Mouse (Mus musculus) embryonic fibroblast, embryonic 13.5 days (primary cell): ENCODE data around the gene Cpz. TPM values are rescaled to one million over a fixed set of nuclear protein-coding genes. Genes with fewer than 3 reads are reported as not detected.

Source experiments
- H3K27ac ChIP-seq: 2 replicates; pipeline ENCODE4 v1.5.1; 2012; ENCODE audit warnings: low read length, control low read depth, inconsistent platforms; ENCODE audit not compliant: insufficient read depth
- H3K4me1 ChIP-seq: 2 replicates; pipeline ENCODE4 v1.6.1; 2011; ENCODE audit warnings: low read length; ENCODE audit not compliant: control insufficient read depth, insufficient read depth
- H3K4me3 ChIP-seq: 2 replicates; pipeline ENCODE4 v1.5.1; 2011; ENCODE audit warnings: mild to moderate bottlenecking, control low read depth, low read length; ENCODE audit not compliant: insufficient read depth
- CTCF ChIP-seq: IDR thresholded peaks from 2 replicates; pipeline ENCODE4 v1.5.1; 2011; ENCODE audit warnings: mild to moderate bottlenecking, control low read depth, low read length, moderate library complexity, borderline replicate concordance; ENCODE audit not compliant: insufficient read depth
- POLR2A ChIP-seq: IDR thresholded peaks from 2 replicates; pipeline ENCODE4 v1.6.1; 2011; ENCODE audit warnings: low read depth, mild to moderate bottlenecking, control low read depth, low read length, moderate library complexity
- polyA plus RNA-seq: library from polyadenylated mRNA; stranded (reverse); fragments of >200 nt; gene quantifications from 2 replicates; pipeline ENCODE4 v1.2.4, GENCODE M21; 2011; ENCODE audit warnings: low read depth; ENCODE audit not compliant: missing spikeins, insufficient read length

Cpz gene
- polyA plus RNA-seq, 1 experiment = 7.8 TPM

DNA sequence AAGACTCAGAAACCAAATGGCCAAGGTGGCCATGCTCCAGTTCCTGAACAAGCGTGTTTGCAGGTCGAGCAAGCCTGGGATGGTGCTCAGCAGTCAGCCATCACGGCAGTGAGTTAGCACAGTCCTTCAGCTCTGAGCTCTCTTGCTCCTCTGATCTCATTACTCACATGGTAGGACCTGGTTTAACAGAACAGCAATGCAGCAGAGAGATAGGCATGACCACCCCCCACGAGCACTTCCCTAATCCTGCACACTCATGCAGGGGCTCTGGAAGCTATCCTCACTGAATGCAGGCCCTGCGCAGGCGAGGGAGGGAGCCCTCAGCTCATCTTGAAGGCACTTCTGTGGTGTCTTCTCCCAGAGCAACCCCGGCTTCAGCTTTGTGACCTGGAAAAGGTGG lies 30.9 kb upstream of the Cpz start:
- no peak overlapping the region for H3K27ac ChIP-seq
- TF ChIP-seq CTCF (no peak), POLR2A (no peak)
- no peak overlapping the region for H3K4me3 ChIP-seq
- H3K4me1 ChIP-seq = no peaks in the 10 kb centered on the region

GRCm38 (mm10) chr5:35552838-35553539 lies 27.5 kb upstream of the Cpz start:
- TF ChIP-seq CTCF = no peak
- no peak for TF ChIP-seq POLR2A
- Histone ChIP-seq H3K4me1 (no peaks in the 10 kb centered on the region), H3K4me3 (no peak overlapping the region), H3K27ac (no peak overlapping the region)

DNA sequence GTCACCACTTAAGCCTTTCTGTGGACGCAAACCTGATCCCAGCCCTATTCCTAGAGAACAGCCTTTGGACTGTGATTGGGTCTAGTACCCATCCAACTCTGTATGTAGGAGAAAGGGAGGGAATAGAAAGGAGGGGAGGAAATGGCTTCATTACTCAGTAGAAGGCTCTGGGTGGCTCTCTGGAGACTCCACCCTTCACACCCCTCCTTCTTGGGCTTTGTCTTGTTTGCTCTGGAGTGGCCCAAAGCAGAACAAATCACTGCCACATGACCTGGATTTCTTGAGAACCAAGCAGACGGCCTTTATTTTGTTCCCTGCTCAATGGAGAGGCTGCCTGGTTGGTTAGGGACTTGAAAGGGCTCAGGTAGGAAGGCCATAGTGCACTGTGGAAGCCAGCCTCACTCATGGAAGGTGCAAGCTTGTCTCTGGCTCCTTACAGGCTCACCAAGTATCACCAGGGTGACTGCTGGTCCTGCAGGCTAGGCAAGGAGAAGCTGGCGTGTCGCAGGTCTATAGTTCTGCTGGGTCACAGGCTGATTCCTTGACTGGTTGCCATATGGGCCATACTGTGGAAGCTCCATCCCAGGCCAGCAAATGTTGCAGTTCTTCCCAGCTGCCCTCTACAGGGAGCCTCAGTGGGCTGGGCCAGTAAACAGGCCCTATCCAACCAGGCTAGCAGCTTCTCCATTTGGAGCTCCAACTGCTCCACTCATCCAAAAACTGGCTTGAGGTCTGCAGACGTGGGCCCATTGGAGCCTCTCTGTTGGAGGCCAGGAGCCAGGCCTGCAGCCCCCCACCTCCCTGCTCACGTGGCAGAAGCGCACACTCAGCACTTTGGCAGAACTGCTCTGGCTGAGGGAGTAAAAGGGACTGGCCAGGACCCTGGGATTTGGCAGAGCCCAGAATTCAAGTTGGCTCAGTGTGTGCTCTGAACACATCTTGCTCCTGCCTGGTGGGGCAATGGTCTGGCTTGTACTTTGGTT lies 26.6 kb upstream of the Cpz start:
- TF ChIP-seq POLR2A = no peak
- TF ChIP-seq CTCF = no peak
- Histone ChIP-seq H3K27ac (no peak overlapping the region), H3K4me3 (no peak overlapping the region), H3K4me1 (no peaks in the 10 kb centered on the region)

GRCm38 (mm10) chr5:35546127-35546526 lies 20.6 kb upstream of the Cpz start:
- TF ChIP-seq POLR2A (no peak), CTCF (no peak)
- Histone ChIP-seq H3K27ac (no peak overlapping the region), H3K4me1 (no peaks in the 10 kb centered on the region), H3K4me3 (no peak overlapping the region)

DNA sequence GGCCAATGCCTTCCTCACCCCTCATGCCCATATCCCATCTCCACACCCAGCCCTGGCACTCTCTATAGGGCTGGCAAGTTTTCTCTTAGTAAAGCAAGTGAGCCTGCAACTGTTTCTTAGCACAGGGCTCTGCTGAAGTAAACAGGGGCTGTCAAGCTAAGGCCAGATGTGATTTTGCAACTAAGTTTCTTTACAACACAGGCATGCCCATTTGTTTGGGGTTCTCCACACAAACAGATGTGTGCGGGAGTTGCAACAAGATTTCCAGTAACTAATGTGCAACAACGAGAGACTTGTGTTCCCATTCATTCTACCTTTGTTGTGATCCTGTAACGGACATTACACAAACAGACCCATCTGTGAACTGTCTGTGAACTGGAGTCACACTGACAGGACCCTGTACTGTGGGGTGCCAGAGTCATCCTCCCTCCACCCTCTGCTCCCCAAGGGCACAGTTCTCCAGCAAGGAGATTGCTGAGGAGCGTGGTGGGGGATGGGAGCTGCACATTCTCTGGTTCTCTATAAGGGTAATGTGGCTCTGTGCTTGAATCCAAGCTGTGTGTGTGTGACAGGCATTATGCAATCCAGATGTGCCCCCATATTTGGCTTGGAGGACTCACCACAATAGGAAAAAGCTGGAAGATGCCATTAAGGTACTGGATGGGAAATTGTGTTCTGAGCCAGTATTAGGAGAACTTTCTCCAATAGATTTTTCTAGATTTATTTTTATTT lies 15.7 kb upstream of the Cpz start:
- H3K4me1 ChIP-seq = peaks cover 3% of the 10 kb centered on the region; the same call in 1 of the 2 replicates
- H3K4me3 ChIP-seq = no peak overlapping the region
- peak overlapping the region; percentile 30 for H3K27ac ChIP-seq
- TF ChIP-seq CTCF (no peak), POLR2A (no peak)

DNA sequence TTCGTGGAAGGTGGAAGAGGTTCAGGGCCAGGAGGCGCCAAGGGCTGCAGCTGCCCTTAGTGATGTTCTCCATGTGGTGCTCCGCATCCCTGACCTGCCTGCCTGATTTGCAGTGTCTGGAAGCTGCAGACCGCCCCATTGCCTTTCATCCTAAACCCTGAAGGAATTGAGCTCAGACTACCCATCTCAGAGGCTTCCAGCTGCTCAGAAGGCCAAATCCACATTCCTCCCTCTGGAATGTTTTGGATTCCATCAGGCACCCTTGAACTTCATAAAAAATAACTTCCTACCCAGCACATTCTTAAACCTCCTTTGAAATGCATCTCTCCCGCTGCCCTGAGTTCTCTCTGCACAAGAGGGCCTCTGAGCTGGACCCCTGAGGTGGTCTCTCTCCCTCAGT lies 15.1 kb upstream of the Cpz start:
- peaks cover 3% of the 10 kb centered on the region; the same call in 1 of the 2 replicates for H3K4me1 ChIP-seq

GRCm38 (mm10) chr5:35539576-35539975 lies 14.1 kb upstream of the Cpz start:
- Histone ChIP-seq H3K4me3 (no peak overlapping the region), H3K4me1 (peaks cover 3% of the 10 kb centered on the region; the same call in 1 of the 2 replicates), H3K27ac (no peak overlapping the region)
- TF ChIP-seq CTCF (no peak), POLR2A (no peak)

More for the DNA sequence above, 15.1 kb upstream of the Cpz start:
- Histone ChIP-seq H3K27ac (peak overlapping the region; percentile 30), H3K4me3 (no peak overlapping the region)
- TF ChIP-seq POLR2A = no peak
- no peak for TF ChIP-seq CTCF

DNA sequence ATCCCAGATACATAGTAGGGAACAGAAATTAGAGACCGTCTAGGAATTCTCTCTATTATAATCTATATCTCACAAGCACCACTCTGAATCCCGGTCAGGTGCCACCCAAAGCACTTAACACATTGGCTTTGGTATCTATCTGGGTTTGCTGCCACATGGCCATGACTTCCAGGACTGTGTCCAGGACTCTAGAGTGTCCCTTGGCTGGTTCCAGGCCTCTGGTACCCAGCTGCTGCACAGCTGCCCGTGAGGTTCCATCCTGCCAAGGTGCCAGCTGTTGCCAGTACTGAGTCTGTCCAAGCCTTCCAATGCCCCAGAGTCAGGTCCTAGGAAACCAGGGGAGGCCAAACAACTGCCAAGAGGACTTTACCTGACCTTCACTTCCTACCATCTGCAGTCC lies 12.5 kb upstream of the Cpz start:
- Histone ChIP-seq H3K4me1 (peaks cover 3% of the 10 kb centered on the region; the same call in 1 of the 2 replicates), H3K4me3 (no peak overlapping the region), H3K27ac (no peak overlapping the region)
- TF ChIP-seq POLR2A = no peak
- TF ChIP-seq CTCF = no peak

DNA sequence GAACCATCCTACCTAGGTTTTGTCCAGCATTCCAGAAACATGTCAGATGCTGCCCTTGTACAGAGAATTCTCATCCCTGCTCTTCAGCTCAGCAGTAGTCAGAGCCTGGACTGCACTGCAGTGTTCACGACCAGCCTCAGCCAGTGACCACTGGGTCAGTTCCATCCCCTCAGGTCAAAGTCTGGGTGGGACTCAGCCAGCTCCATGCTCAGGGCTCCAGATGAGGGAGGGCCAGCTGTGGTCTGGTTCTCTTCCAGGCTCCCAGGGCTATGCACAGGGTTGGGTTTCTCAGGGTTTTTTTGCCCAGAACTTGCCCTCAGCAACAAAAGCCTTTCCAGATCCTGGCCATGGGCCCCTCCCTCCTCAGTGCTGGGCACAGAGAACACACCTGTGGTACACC lies 12.0 kb upstream of the Cpz start:
- no peak overlapping the region for H3K27ac ChIP-seq
- TF ChIP-seq CTCF = no peak
- no peak for TF ChIP-seq POLR2A

DNA sequence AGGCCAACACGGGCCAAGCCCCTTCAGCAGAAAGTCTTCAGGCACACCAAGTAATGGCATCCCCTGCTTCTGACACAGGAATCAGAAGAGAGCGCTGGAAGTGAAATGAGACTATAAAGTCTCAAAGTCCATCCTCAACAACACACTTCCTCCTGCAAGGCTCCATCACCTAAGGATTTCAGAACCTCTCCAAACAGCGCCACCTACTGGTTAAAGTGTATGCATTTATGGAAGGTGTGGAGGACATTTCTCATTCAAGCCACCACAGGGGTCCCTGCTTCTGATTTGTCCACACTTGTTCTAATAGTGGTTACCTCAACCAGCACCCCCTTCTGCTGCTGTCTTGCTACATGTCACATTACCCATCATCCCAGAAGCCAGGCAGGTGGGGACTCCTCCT lies 10.8 kb upstream of the Cpz start:
- peaks cover 3% of the 10 kb centered on the region; the same call in 1 of the 2 replicates for H3K4me1 ChIP-seq
- TF ChIP-seq CTCF (no peak), POLR2A (no peak)

More for the DNA sequence above, 12.0 kb upstream of the Cpz start:
- peaks cover 3% of the 10 kb centered on the region; the same call in 1 of the 2 replicates for H3K4me1 ChIP-seq
- H3K4me3 ChIP-seq = no peak overlapping the region

More for the DNA sequence above, 10.8 kb upstream of the Cpz start:
- Histone ChIP-seq H3K4me3 (no peak overlapping the region), H3K27ac (no peak overlapping the region)
